Comparison of ENCODE assay signal across 9 mouse cellular contexts in genomic region chr10:73826354-73826753, GRCm38 (mm10).
DNase-seq lines count a peak whose midpoint lies in the region; ATAC-seq lines count a peak whose summit lies in the region.
"Had no signal": no experiment of that assay in that cellular context is flagged by ENCODE, and none has a peak within 500 bp of the region (broad histone marks: within the 10 kb centered on the region; RNA-seq: fewer than 3 reads in every experiment).

No protein-coding gene starts in this region.

- H3K9ac ChIP-seq in heart, embryonic 13.5 days, result no peak overlapping the region

- peak overlapping the region; percentile 35 for H3K4me3 ChIP-seq in heart, embryonic 13.5 days

- H3K27me3 ChIP-seq in heart, embryonic 13.5 days (replicated peaks), result peaks cover 9% of the 10 kb centered on the region

- H3K9me3 ChIP-seq in heart, embryonic 13.5 days, result no peaks in the 10 kb centered on the region

- no peaks in the 10 kb centered on the region for H3K36me3 ChIP-seq in heart, embryonic 13.5 days

- no peak overlapping the region for H3K27ac ChIP-seq in heart, embryonic 13.5 days (replicated peaks)

- H3K4me2 ChIP-seq in heart, embryonic 13.5 days, result peak overlapping the region; percentile 48

- 56% methylated on average over 8 of the region's 8 CpGs for WGBS in heart, embryonic 13.5 days

- DNase-seq in heart, postnatal 14 days, result no peak
- DNase-seq in right cerebral cortex, postnatal 14 days, result peak; percentile 12
- no peak for DNase-seq in right cerebral cortex, adult 2 months (ENCODE audit: low spot score in 2 of 2)
- DNase-seq in layer of hippocampus, postnatal 14 days (ENCODE audit: low spot score in 2 of 2), result peak; percentile 13 to 51
- DNase-seq in urinary bladder, postnatal 10 days (ENCODE audit: low spot score), result no peak
- no peak for DNase-seq in B cell, adult 2 months
- DNase-seq in thymus, postnatal 0 days (ENCODE audit: low spot score), result no peak
- DNase-seq: kidney, postnatal 14 days had no signal

- no peaks in the 10 kb centered on the region for H3K4me1 ChIP-seq in heart, embryonic 13.5 days

- ATAC-seq in heart, embryonic 13.5 days (ENCODE audit: extremely low read depth, insufficient number of reproducible peaks, low FRiP score, low TSS enrichment), result no peak

- intact Hi-C loops in heart, postnatal 14 days (cut with DNase I), result no loop called here

Comparison
In these comparisons a context has a peak if more than half of its experiments do, and no peak if none do; other contexts are left out.
1. DNase-seq: peak in right cerebral cortex, postnatal 14 days (single experiment) and layer of hippocampus, postnatal 14 days (2 of 2); none in heart, postnatal 14 days (0 of 2), right cerebral cortex, adult 2 months (0 of 2), urinary bladder, postnatal 10 days (single experiment), B cell, adult 2 months (0 of 2) and thymus, postnatal 0 days (single experiment).